Mouse (Mus musculus) erythroblast, embryonic 14.5 days (primary cell): ENCODE measurements around the gene Atp1a2.

ENCODE experiments used
- GATA1 ChIP-seq: IDR thresholded peaks from 2 replicates; pipeline ENCODE4 v1.6.1; 2012; ENCODE audit warnings: low read length, inconsistent platforms, mixed read lengths
- TAL1 ChIP-seq: IDR thresholded peaks from 3 replicates; pipeline ENCODE4 v1.6.1; 2012; ENCODE audit warnings: low read length, inconsistent platforms, mixed read lengths

DNA sequence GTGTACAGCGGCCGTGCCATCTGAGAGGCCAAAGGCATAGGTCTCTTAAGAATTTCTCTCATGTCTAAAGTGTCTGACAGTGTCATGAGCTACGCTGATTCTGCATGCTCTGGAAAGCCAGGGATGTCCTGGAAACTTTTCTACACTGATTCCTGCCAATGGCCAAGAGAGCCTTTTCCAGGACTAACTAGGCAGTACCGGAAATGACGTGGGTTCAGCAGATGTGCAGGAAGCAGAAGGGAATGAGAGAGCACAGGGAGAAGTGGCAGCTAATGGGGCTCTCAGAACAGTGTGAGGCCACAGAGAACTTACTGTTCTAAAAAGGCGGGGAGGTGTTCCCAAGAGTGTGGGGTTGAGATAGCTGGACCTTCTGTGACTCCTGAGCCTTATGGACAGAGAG, 24.5 kb downstream of the Atp1a2 start:
- TF ChIP-seq GATA1 (no peak), TAL1 (no peak)
